Mouse (Mus musculus) G1E (cell line): ENCODE measurements at regions not wholly inside any gene's neighbourhood (a gene's known extent, or its start where the extent isn't known, plus 50 kb on each side); places are given as distances from the start of the nearest gene placed in this dataset.

ENCODE experiments used
- ATAC-seq: 2 replicates; pipeline ENCODE4 v1.8.0; 2016; ENCODE audit warnings: mild to moderate bottlenecking; ENCODE audit not compliant: insufficient number of reproducible peaks, poor library complexity, low FRiP score, severe bottlenecking; ENCODE audit errors: extremely low read depth
- DNase-seq: peaks from one replicate; pipeline ENCODE4 v3.0.0; 2012; ENCODE audit warnings: low spot score
- H3K27me3 ChIP-seq: 2 replicates; pipeline ENCODE4 v1.6.1; 2012; ENCODE audit warnings: mild to moderate bottlenecking, low read length, inconsistent platforms; ENCODE audit not compliant: insufficient read depth
- H3K36me3 ChIP-seq: replicated peaks from 2 replicates; pipeline ENCODE3; 2012; ENCODE audit warnings: mild to moderate bottlenecking, inconsistent platforms
- H3K4me1 ChIP-seq: 2 replicates; pipeline ENCODE4 v1.6.1; 2012; ENCODE audit warnings: low read depth, low read length, inconsistent platforms, mixed read lengths; ENCODE audit not compliant: insufficient read depth
- H3K4me3 ChIP-seq: 2 replicates; pipeline ENCODE4 v1.5.1; 2012; ENCODE audit warnings: low read depth, mild to moderate bottlenecking, inconsistent platforms, low read length, moderate library complexity, mixed read lengths
- H3K9me3 ChIP-seq: replicated peaks from 2 replicates; pipeline ENCODE4 v1.6.1; 2012; ENCODE audit warnings: inconsistent platforms
- CTCF ChIP-seq: IDR thresholded peaks from 2 replicates; pipeline ENCODE4 v1.5.1; 2012; ENCODE audit warnings: low read depth, low read length, inconsistent platforms, mixed read lengths
- GATA1 ChIP-seq: IDR thresholded peaks from 2 replicates; pipeline ENCODE4 v1.6.1; 2012; ENCODE audit warnings: borderline replicate concordance, low read length, inconsistent platforms, mixed read lengths
- GATA2 ChIP-seq: IDR thresholded peaks from 2 replicates; pipeline ENCODE4 v1.6.1; 2012; ENCODE audit warnings: low read depth, low read length, inconsistent platforms, borderline replicate concordance
- POLR2AphosphoS5 ChIP-seq: IDR thresholded peaks from 2 replicates; pipeline ENCODE4 v1.6.1; 2012; ENCODE audit warnings: low read depth, low read length, inconsistent platforms; ENCODE audit not compliant: insufficient replicate concordance
- TAL1 ChIP-seq: conservative IDR thresholded peaks from 2 replicates; pipeline ENCODE4 v1.6.1; 2012; ENCODE audit warnings: low read depth, low read length, inconsistent platforms, mixed read lengths

GRCm38 (mm10) chr19:35034408-35034807 lies 112.2 kb downstream of the Kif20b start:
- Histone ChIP-seq H3K36me3 (no peaks in the 10 kb centered on the region), H3K4me3 (no peak overlapping the region), H3K4me1 (no peaks in the 10 kb centered on the region), H3K9me3 (no peaks in the 10 kb centered on the region), H3K27me3 (peaks cover 7% of the 10 kb centered on the region; the same call in 1 of the 2 replicates)
- TF ChIP-seq POLR2AphosphoS5 (no peak), GATA1 (no peak), CTCF (no peak), GATA2 (no peak)
- ATAC-seq (no peak), DNase-seq (no peak)

GRCm38 (mm10) chr19:35045576-35045975 lies 123.4 kb downstream of the Kif20b start:
- no peaks in the 10 kb centered on the region for H3K36me3 ChIP-seq
- no peak for ATAC-seq
- no peak for DNase-seq
- H3K27me3 ChIP-seq: 0 out of 2 replicates have a peak, but pooled peaks cover 10% of the 10 kb centered on the region
- no peak overlapping the region for H3K4me3 ChIP-seq
- no peaks in the 10 kb centered on the region for H3K9me3 ChIP-seq
- no peaks in the 10 kb centered on the region for H3K4me1 ChIP-seq
- TF ChIP-seq TAL1: no peak

- no peak for DNase-seq
- Histone ChIP-seq H3K9me3 (no peaks in the 10 kb centered on the region), H3K27me3 (peaks cover 4% of the 10 kb centered on the region; the same call in 1 of the 2 replicates), H3K4me3 (no peak overlapping the region), H3K4me1 (peaks cover 2% of the 10 kb centered on the region; the same call in 1 of the 2 replicates), H3K36me3 (no peaks in the 10 kb centered on the region)
- no peak for TF ChIP-seq POLR2AphosphoS5
- no peak for TF ChIP-seq TAL1
- no peak for TF ChIP-seq CTCF
- no peak for TF ChIP-seq GATA1
- TF ChIP-seq GATA2: no peak
- ATAC-seq: no peak
These were observed 144.3 kb downstream of the Kif20b start for GRCm38 (mm10) chr19:35066352-35066935.

- no peaks in the 10 kb centered on the region for H3K4me1 ChIP-seq
- no peaks in the 10 kb centered on the region for H3K27me3 ChIP-seq
- H3K36me3 ChIP-seq: no peaks in the 10 kb centered on the region
- no peaks in the 10 kb centered on the region for H3K9me3 ChIP-seq
- ATAC-seq (no peak), DNase-seq (no peak)
- no peak overlapping the region for H3K4me3 ChIP-seq
- no peak for TF ChIP-seq GATA1
- TF ChIP-seq POLR2AphosphoS5: no peak
- no peak for TF ChIP-seq TAL1
- TF ChIP-seq GATA2: no peak
- no peak for TF ChIP-seq CTCF
These were observed 159.0 kb downstream of the Kif20b start for GRCm38 (mm10) chr19:35081126-35081525.

- Histone ChIP-seq H3K36me3 (no peaks in the 10 kb centered on the region), H3K9me3 (no peaks in the 10 kb centered on the region), H3K4me3 (no peak overlapping the region), H3K27me3 (peaks cover 9% of the 10 kb centered on the region), H3K4me1 (no peaks in the 10 kb centered on the region)
- TF ChIP-seq TAL1: no peak
- no peak for TF ChIP-seq POLR2AphosphoS5
- TF ChIP-seq CTCF: no peak
- TF ChIP-seq GATA2: no peak
- TF ChIP-seq GATA1: no peak
- no peak for DNase-seq
- ATAC-seq: no peak
These were observed 179.1 kb downstream of the Kif20b start for GRCm38 (mm10) chr19:35101244-35101643.

GRCm38 (mm10) chr19:35114313-35114712 lies 192.2 kb downstream of the Kif20b start:
- Histone ChIP-seq H3K36me3 (no peaks in the 10 kb centered on the region), H3K27me3 (no peaks in the 10 kb centered on the region), H3K9me3 (no peaks in the 10 kb centered on the region), H3K4me3 (no peak overlapping the region), H3K4me1 (peaks cover 7% of the 10 kb centered on the region; the same call in 1 of the 2 replicates)
- no peak for DNase-seq
- TF ChIP-seq GATA2 (no peak), GATA1 (no peak), CTCF (no peak), POLR2AphosphoS5 (no peak), TAL1 (no peak)
- ATAC-seq: no peak

GRCm38 (mm10) chr19:35125278-35125677 lies 203.1 kb downstream of the Kif20b start:
- Histone ChIP-seq H3K4me1 (peaks cover 61% of the 10 kb centered on the region), H3K4me3 (no peak overlapping the region), H3K36me3 (no peaks in the 10 kb centered on the region), H3K9me3 (no peaks in the 10 kb centered on the region), H3K27me3 (no peaks in the 10 kb centered on the region)
- TF ChIP-seq POLR2AphosphoS5 (no peak), GATA2 (no peak)
- no peak for ATAC-seq
- DNase-seq: no peak
